Mouse (Mus musculus) limb, embryonic 13.5 days (tissue): Measurements from ENCODE around the gene Krt78. TPM values are rescaled to one million over a fixed set of nuclear protein-coding genes. Genes with fewer than 3 reads are reported as not detected.
A peak's percentile ranks its signal among the peaks of the same experiment; 100 is the strongest.

Experiments
- ATAC-seq: fragments of 200-750 bp; cut with Nextera tagmentation; 2 replicates; pipeline ENCODE4 v1.8.0; 2017; ENCODE audit warnings: low read depth, moderate number of reproducible peaks, moderate TSS enrichment; ENCODE audit not compliant: low FRiP score
- H3K27ac ChIP-seq: fragments of 300-500 bp; sonication (generic); 2 replicates; pipeline ENCODE4 v1.5.1; 2015; ENCODE audit warnings: inconsistent platforms, mild to moderate bottlenecking, moderate library complexity
- H3K27me3 ChIP-seq: fragments of 300-500 bp; sonication (generic); 2 replicates; pipeline ENCODE4 v1.6.1; 2015; ENCODE audit warnings: mild to moderate bottlenecking, inconsistent platforms
- H3K36me3 ChIP-seq: fragments of 300-500 bp; sonication (generic); 2 replicates; pipeline ENCODE4 v1.6.1; 2015; ENCODE audit warnings: inconsistent platforms, mild to moderate bottlenecking, moderate library complexity
- H3K4me1 ChIP-seq: fragments of 300-500 bp; sonication (generic); 2 replicates; pipeline ENCODE4 v1.6.1; 2015; ENCODE audit warnings: inconsistent platforms
- H3K4me2 ChIP-seq: fragments of 300-500 bp; sonication (generic); replicated peaks from 2 replicates; pipeline ENCODE4 v1.6.1; 2015; ENCODE audit warnings: inconsistent platforms, mild to moderate bottlenecking, moderate library complexity
- H3K4me3 ChIP-seq: fragments of 300-500 bp; sonication (generic); 2 replicates; pipeline ENCODE4 v1.5.1; 2015; ENCODE audit warnings: moderate library complexity, mild to moderate bottlenecking, inconsistent platforms
- H3K9ac ChIP-seq: fragments of 300-500 bp; sonication (generic); 2 replicates; pipeline ENCODE4 v1.6.1; 2015; ENCODE audit warnings: mild to moderate bottlenecking, inconsistent platforms
- H3K9me3 ChIP-seq: fragments of 300-500 bp; sonication (generic); 2 replicates; pipeline ENCODE4 v1.6.1; 2016; ENCODE audit warnings: inconsistent platforms
- WGBS: fragments of 180-500 bp; shearing (Covaris S2); methylation state at CpG from one replicate; pipeline ENCODE4 v1.1.7; 2015; 5-methylcytosine and 5-hydroxymethylcytosine counted together
- polyA plus RNA-seq: library from polyadenylated mRNA; unstranded; fragments of >200 nt; fragmentation: Nextera tagmentation; extraction: Ambion mirVana; gene quantifications from 2 replicates; pipeline ENCODE4 v1.2.1, GENCODE M21; 2015

Gene Krt78
- polyA plus RNA-seq, 1 experiment from 2014 or later = not detected

DNA sequence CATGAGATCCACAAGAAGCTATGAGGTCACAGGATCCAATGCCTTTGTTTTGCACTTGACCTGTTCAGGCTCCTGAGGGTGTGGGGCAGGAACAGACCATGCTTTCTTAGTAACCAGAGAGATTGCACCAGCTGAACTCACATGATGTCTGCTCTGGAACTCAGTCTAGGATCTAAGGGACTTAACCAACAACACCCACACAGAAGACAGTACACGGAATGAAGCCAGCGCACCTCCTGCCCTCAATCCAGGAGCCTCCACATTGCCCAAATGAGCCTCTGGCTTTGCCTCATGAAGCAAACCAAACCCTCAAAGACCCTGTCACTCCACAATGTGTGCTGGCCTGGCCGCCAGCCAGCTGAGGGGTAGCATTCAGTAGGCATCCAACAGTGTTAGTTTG is 4.8 kb upstream of the Krt78 start:
- H3K9ac ChIP-seq = no peak overlapping the region
- H3K27me3 ChIP-seq = no peaks in the 10 kb centered on the region
- H3K4me3 ChIP-seq = no peak overlapping the region
- H3K4me1 ChIP-seq = no peaks in the 10 kb centered on the region
- no peaks in the 10 kb centered on the region for H3K9me3 ChIP-seq
- no peak for ATAC-seq
- H3K27ac ChIP-seq = no peak overlapping the region
- H3K36me3 ChIP-seq = no peaks in the 10 kb centered on the region
- H3K4me2 ChIP-seq = no peak overlapping the region
- 80% methylated on average over 3 of the region's 3 CpGs for WGBS

GRCm38 (mm10) chr15:101952733-101953474 is 1.2 kb downstream of the Krt78 start:
- H3K36me3 ChIP-seq = no peaks in the 10 kb centered on the region
- H3K9me3 ChIP-seq = no peaks in the 10 kb centered on the region
- no peak overlapping the region for H3K27ac ChIP-seq
- ATAC-seq = no peak
- H3K4me3 ChIP-seq = no peak overlapping the region
- H3K27me3 ChIP-seq = no peaks in the 10 kb centered on the region
- no peak overlapping the region for H3K4me2 ChIP-seq
- 85% methylated on average over 7 of the region's 7 CpGs for WGBS
- H3K4me1 ChIP-seq = no peaks in the 10 kb centered on the region
- H3K9ac ChIP-seq = no peak overlapping the region

GRCm38 (mm10) chr15:101945430-101945829 is 8.7 kb downstream of the Krt78 start:
- Histone ChIP-seq H3K27me3 (no peaks in the 10 kb centered on the region), H3K9me3 (no peaks in the 10 kb centered on the region), H3K36me3 (no peaks in the 10 kb centered on the region), H3K27ac (no peak overlapping the region), H3K4me1 (peaks cover 22% of the 10 kb centered on the region), H3K4me2 (no peak overlapping the region), H3K4me3 (no peak overlapping the region), H3K9ac (no peak overlapping the region)
- 79% methylated on average over 1 of the region's 1 CpGs for WGBS
- 0 out of 2 replicates have a peak, but pooled peaks have one; percentile 19 for ATAC-seq

- WGBS = 44% methylated on average over 8 of the region's 8 CpGs
- H3K27me3 ChIP-seq = no peaks in the 10 kb centered on the region
- H3K4me2 ChIP-seq = no peak overlapping the region
- H3K4me1 ChIP-seq = peaks cover 37% of the 10 kb centered on the region
- H3K9ac ChIP-seq = no peak overlapping the region
- no peaks in the 10 kb centered on the region for H3K36me3 ChIP-seq
- no peak for ATAC-seq
- H3K9me3 ChIP-seq = no peaks in the 10 kb centered on the region
- no peak overlapping the region for H3K4me3 ChIP-seq
- H3K27ac ChIP-seq = peak overlapping the region; percentile 22; the same call in 1 of the 2 replicates
Observed at GRCm38 (mm10) chr15:101941948-101942347, 12.1 kb downstream of the Krt78 start.

- Histone ChIP-seq H3K4me3 (no peak within 1 kb of the TSS), H3K27me3 (0 out of 2 replicates have a peak, but pooled peaks cover 3% of the 10 kb centered on the region), H3K9ac (no peak within 1 kb of the TSS), H3K4me1 (peaks cover 35% of the 10 kb centered on the region), H3K27ac (no peak within 1 kb of the TSS; the same call in 1 of the 2 replicates), H3K4me2 (no peak within 1 kb of the TSS), H3K9me3 (no peaks in the 10 kb centered on the region), H3K36me3 (no peaks in the 10 kb centered on the region)
- 67% methylated on average over 6 of the region's 6 CpGs for WGBS
- no peak for ATAC-seq
Observed at GRCm38 (mm10) chr15:101940274-101940829, 13.7 kb downstream of the Krt78 start, which contains the start of gene Krt79. Gene Krt79, minus strand, starts transcription at chr15:101940324.

DNA sequence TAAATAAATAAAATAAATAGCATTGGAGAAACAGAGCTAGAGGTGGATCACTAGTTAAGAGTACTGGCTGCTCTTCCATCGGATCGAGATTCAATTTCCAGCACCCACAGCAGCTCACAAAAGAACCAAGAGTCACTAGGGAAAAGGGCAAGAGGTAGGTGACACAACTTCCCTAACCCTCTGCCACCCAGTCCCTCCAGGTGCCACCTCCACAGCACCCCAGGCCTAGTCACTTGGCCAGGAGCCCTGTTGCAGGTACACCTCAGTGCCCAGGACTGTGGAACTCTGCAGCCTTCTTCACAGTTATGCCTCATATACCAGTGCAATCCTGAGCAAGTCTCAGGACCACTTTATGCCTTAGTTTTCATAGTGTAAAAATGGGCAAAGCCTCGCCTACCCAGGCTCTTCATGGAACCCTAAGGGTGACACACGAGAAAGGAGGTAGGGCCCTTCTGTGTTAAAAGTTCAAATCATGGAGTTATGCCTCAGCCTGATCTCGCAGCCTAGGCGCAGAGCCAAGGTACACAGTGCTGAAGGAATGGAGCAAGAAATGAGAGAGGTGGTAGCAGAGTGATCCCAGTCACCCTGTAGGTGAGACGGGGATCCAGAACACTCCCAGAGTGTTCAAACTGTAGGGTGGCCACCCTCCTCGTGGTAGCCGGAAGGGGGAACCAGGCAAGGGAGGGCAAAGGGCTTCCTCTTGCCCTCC is 15.3 kb downstream of the Krt78 start:
- Histone ChIP-seq H3K4me2 (no peak overlapping the region), H3K9ac (no peak overlapping the region), H3K4me3 (no peak overlapping the region), H3K4me1 (peaks cover 30% of the 10 kb centered on the region), H3K27me3 (0 out of 2 replicates have a peak, but pooled peaks cover 4% of the 10 kb centered on the region), H3K9me3 (no peaks in the 10 kb centered on the region), H3K36me3 (no peaks in the 10 kb centered on the region), H3K27ac (no peak overlapping the region)
- no peak for ATAC-seq
- 69% methylated on average over 9 of the region's 9 CpGs for WGBS

GRCm38 (mm10) chr15:101933024-101933423 is 21.1 kb downstream of the Krt78 start:
- Histone ChIP-seq H3K4me2 (no peak overlapping the region), H3K9me3 (no peaks in the 10 kb centered on the region), H3K27me3 (peaks cover 42% of the 10 kb centered on the region), H3K36me3 (no peaks in the 10 kb centered on the region), H3K27ac (no peak overlapping the region), H3K9ac (no peak overlapping the region), H3K4me1 (peaks cover 22% of the 10 kb centered on the region), H3K4me3 (no peak overlapping the region)
- 54% methylated on average over 6 of the region's 6 CpGs for WGBS
- ATAC-seq = no peak

DNA sequence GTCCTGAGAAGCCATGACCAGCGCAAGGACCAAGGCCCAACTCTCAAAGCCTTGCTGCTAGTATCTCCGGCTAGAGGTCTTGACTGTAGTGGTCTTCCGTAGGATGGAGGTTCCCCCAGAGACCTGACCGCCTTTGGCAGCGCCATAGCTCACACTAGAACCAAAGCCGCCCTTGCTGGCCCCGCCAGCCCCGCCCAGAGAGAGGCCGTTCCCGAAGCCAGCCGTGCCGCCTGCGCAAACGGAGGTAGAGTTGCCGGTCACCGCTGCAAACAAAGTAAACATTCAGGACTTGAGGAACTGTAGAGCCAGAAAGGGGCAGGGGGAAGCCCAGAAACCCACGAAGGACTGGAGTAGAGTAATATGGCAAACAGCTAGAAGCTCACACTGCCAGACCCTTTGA is 24.4 kb downstream of the Krt78 start:
- Histone ChIP-seq H3K4me3 (peak overlapping the region; percentile 24), H3K27ac (no peak overlapping the region), H3K4me1 (peaks cover 28% of the 10 kb centered on the region), H3K9me3 (no peaks in the 10 kb centered on the region), H3K9ac (peak overlapping the region; percentile 35; the same call in 1 of the 2 replicates), H3K4me2 (peak overlapping the region; percentile 52), H3K36me3 (no peaks in the 10 kb centered on the region), H3K27me3 (peaks cover 38% of the 10 kb centered on the region)
- ATAC-seq = no peak
- WGBS = 6% methylated on average over 17 of the region's 17 CpGs

GRCm38 (mm10) chr15:101929087-101929486 is 25.0 kb downstream of the Krt78 start:
- ATAC-seq = no peak
- Histone ChIP-seq H3K36me3 (no peaks in the 10 kb centered on the region), H3K4me3 (no peak overlapping the region), H3K9me3 (no peaks in the 10 kb centered on the region), H3K27ac (no peak overlapping the region), H3K4me2 (peak overlapping the region; percentile 52), H3K27me3 (peaks cover 38% of the 10 kb centered on the region), H3K9ac (no peak overlapping the region), H3K4me1 (peaks cover 28% of the 10 kb centered on the region)
- 11% methylated on average over 9 of the region's 9 CpGs for WGBS

DNA sequence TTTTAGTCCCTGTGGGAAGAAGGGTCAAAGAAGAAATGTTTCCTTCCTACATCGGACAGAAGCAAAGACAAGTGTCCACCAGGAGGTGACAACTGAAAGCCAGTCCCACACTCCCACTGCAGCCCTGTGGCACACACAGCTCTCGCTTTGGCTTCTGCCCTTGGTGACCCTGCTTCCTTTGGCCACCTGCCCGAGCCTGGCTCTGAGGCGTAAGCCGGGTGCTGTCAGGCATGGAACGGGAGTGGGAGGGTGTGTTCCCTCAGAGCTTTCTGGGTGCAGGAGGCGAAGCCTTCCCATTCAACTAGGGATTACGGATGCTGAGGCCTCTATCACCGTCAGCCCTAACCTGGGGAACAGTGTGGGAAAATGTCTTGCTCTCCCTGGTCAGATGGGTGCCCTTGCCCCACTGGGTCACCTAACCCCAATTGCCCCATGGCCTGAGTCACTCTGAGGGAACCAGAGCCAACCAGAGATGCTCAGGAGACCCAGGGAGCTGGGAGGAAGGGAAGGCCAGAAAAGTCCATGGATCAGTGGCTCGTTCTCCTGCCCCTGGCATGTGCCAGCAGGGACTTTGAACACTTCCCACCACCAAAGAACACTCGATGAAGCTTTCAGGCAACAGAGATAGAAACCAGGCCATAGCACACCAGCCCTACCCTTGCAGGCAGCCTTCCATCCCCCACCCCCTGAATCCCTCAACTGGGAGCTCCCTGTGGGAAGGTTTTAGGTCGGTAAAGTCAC is 26.6 kb downstream of the Krt78 start:
- Histone ChIP-seq H3K36me3 (no peaks in the 10 kb centered on the region), H3K27me3 (peaks cover 35% of the 10 kb centered on the region), H3K9me3 (no peaks in the 10 kb centered on the region), H3K4me1 (peaks cover 28% of the 10 kb centered on the region), H3K9ac (no peak overlapping the region), H3K27ac (no peak overlapping the region), H3K4me2 (no peak overlapping the region), H3K4me3 (no peak overlapping the region)
- WGBS = 70% methylated on average over 12 of the region's 12 CpGs
- ATAC-seq = no peak

DNA sequence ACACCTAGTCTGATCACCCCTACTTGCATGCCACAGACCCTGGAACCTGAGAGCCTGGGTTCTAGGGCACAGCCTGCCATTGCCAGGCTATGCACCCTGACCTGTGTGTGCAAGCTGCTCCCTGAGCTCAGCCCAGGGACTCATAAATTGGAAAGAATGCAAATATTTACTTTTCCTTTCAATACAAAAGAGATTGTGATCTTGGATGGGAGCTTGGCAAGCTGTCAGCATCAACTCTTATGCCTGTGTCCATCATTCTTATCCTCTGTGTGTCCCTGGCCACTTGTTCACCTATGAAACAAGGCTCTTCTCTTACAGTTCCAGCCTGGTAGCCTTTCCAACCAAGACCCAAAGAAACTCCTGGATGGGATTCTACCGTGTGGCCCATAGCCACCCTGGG is 29.0 kb downstream of the Krt78 start:
- Histone ChIP-seq H3K4me3 (no peak overlapping the region), H3K9me3 (no peaks in the 10 kb centered on the region), H3K9ac (no peak overlapping the region), H3K27me3 (peaks cover 11% of the 10 kb centered on the region), H3K27ac (no peak overlapping the region), H3K4me2 (no peak overlapping the region), H3K36me3 (no peaks in the 10 kb centered on the region), H3K4me1 (peaks cover 22% of the 10 kb centered on the region)
- no peak for ATAC-seq
- WGBS = 81% methylated on average over 1 of the region's 1 CpGs

- no peak within 1 kb of the TSS for H3K4me2 ChIP-seq
- 81% methylated on average over 11 of the region's 11 CpGs for WGBS
- peaks cover 18% of the 10 kb centered on the region for H3K4me1 ChIP-seq
- no peak for ATAC-seq
- H3K9me3 ChIP-seq = no peaks in the 10 kb centered on the region
- no peak within 1 kb of the TSS for H3K9ac ChIP-seq
- H3K27me3 ChIP-seq = peaks cover 6% of the 10 kb centered on the region
- no peak within 1 kb of the TSS for H3K4me3 ChIP-seq
- no peaks in the 10 kb centered on the region for H3K36me3 ChIP-seq
- no peak within 1 kb of the TSS for H3K27ac ChIP-seq
Observed at GRCm38 (mm10) chr15:101924635-101925034, 29.5 kb downstream of the Krt78 start, which contains the start of gene Krt4. Gene Krt4, minus strand, starts transcription at chr15:101924735.
